Mouse (Mus musculus) embryonic stem cell, embryonic (primary cell): ENCODE measurements around the gene Aqp6.

Experiments
- CTCF ChIA-PET, 4 experiments: fragments of 300-600 bp in 2 of 4; fragments of 350-600 bp in 2 of 4; sonication (Branson Sonifier 250); formaldehyde crosslinking; loops; one replicate each; lab custom pipeline; 2022; ENCODE audit warnings: inconsistent platforms in 2 of 4; lab: Charles Lee
- POLR2A ChIA-PET, 4 experiments: fragments of 300-600 bp in 2 of 4; fragments of 350-600 bp in 2 of 4; sonication (Branson Sonifier 250); formaldehyde crosslinking; loops; one replicate each; lab custom pipeline; 2022; ENCODE audit warnings: antibody characterized with exemption in 4 of 4, inconsistent platforms in 1 of 4; lab: Charles Lee

Aqp6 gene

DNA sequence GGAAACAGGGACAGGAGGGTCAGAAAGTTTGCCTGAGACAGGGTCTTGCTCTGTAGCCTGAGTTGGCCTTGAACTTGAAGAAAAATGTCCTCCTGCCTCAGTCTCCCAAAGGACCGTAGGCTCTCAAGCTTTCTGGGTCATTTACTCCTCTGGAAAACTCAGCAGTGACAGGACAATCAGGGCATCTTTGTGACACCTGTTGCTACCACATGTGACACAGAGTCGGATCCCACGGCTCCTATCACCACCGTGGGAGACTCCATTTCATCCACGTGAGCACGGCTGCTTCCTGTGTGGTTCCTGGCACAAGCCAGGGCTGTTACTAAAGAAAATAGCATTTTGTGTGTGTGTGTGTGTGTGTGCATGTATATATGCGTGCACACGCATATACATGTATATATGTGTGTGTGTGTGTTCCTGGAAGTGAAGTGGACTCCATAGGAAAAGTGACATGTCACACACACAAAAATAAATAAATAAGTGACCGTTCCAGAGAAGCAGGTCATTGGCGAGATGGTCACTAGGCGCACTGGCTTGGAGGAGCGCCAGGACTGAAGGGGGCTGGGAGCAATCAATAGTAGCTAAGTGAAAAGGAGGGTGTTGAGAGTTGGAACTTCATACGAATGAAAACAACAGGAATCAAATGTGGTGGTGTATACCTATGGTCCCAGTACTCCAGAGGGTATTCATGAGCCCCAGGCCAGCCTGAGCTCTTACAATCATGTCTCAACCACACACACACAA is 7.4 kb downstream of the Aqp6 start:
- CTCF ChIA-PET: interaction anchor here in 2 of 4 experiments (0.6 to 2.6 kb wide), 8 partner anchors 8 to 1059 kb away, joined by 3 to 11 read pairs (median 4); partner anchors contain the start of gene Aqp6 (in 1 of the 2)
- POLR2A ChIA-PET: interaction anchor here in 1 of 4 experiments (1.0 to 1.4 kb wide), 2 partner anchors 9 to 10 kb away, joined by 3 read pairs; no protein-coding TSS in a partner anchor

DNA sequence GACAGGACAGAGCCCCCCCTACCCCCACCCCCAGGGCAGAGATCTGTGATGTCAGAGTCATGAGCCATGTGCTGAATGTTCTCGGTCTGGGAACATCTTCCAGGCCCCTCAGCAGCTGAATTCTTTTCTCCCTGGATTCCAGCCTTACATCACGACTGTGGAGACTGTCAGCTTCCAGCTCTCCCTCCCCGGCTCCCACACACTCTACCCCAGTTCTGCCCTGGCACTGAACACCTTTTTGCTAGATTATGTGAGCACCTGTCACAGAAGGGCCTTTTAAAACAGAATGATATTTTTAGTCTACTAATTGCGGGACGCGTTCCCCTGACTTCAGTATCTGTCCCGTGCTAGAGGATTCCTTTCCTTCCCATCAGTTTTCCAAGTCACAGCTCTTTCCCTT is 10.4 kb downstream of the Aqp6 start:
- CTCF ChIA-PET: interaction anchor here (0.6 to 3.0 kb wide), 7 partner anchors 10 to 189 kb away, joined by 3 to 21 read pairs (median 6); partner anchors contain the start of gene Aqp6 (in 1 of the 4)
- POLR2A ChIA-PET: interaction anchor here in 2 of 4 experiments (0.6 to 1.6 kb wide), 4 partner anchors 10 to 566 kb away, joined by 3 to 4 read pairs (median 4); no protein-coding TSS in a partner anchor

DNA sequence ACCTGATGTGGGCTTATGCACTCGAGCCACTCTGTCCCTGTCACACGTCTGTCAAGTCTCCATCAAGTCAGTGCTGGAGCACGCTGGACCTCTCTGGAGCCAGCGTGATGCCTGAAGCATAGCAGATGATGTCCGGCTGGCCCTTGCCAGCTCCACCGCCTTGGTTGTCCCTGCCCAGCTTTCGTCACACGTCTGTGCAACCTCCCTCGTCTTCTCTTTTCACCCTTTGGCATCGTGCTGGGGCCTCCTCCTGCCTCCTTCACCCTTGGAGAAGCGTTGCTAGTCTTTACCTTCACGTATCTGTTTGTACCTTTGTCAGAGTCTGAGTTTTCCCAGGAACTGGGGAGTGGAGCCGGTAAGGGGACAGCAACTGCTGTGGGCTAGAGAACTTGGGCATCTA is 13.1 kb downstream of the Aqp6 start:
- POLR2A ChIA-PET: interaction anchor here in 3 of 4 experiments (0.6 to 1.6 kb wide), 6 partner anchors 13 to 92 kb away, joined by 3 to 6 read pairs (median 4); partner anchors contain the start of genes Aqp6 (in 1 of the 3) and Racgap1 (in 1 of the 3)

DNA sequence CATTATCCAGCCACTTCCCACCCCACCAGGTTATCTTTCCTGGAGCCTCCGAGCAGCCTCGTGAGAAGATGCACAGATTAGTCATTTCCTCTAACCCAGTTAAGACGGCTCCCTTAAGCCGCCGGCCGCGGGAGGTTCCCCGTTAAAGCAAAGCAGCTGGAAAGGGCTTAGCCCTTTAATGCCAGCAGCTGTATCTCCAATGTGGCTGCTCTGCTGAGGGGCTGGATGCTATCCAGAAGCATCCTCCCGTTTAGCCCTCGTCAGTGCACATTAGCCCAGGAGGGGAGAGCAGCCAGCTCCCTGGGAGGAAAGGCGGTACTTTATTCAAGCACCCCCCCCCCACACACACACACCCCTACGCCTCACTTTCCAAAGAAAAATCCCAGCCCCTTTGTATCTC is 13.6 kb downstream of the Aqp6 start:
- POLR2A ChIA-PET: interaction anchor here (0.6 to 1.6 kb wide), 9 partner anchors 13 to 180 kb away, joined by 3 to 6 read pairs (median 3); partner anchors contain the start of genes Aqp6 (in 1 of the 4) and Racgap1 (in 1 of the 4)
- CTCF ChIA-PET: interaction anchor here in 3 of 4 experiments (0.7 to 2.4 kb wide), 4 partner anchors 19 to 774 kb away, joined by 3 to 15 read pairs (median 4); partner anchors contain the start of gene Cox14 (in 1 of the 3)

More for the DNA sequence above, 13.1 kb downstream of the Aqp6 start:
- CTCF ChIA-PET: interaction anchor here in 2 of 4 experiments (0.7 to 2.4 kb wide), 3 partner anchors 19 to 774 kb away, joined by 3 to 15 read pairs (median 4); partner anchors contain the start of gene Cox14 (in 1 of the 2)

DNA sequence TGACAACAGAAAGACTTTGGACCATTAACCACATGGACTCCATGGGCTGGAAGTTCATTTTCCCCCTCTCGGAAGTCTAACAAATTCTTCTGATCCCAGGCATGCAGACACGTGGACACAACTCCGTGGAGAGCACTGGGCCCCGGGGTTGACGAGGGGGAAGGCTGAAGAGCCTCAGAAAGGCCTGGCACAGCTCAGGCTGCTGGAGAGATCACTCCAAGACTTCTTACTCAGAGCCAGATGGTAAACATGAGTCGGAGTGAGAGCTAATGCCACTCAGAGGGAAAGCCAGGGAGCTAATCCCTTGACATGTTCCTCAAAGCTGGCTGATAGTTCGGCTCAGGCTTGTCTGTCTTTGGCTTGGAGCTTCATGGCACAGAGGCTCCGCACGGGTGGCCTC is 14.0 kb downstream of the Aqp6 start:
- CTCF ChIA-PET: interaction anchor here in 3 of 4 experiments (1.0 to 2.4 kb wide), 3 partner anchors 20 to 199 kb away, joined by 4 to 15 read pairs (median 5); partner anchors contain the start of gene Cox14 (in 1 of the 3)
- POLR2A ChIA-PET: interaction anchor here (0.6 to 1.6 kb wide), 7 partner anchors 18 to 179 kb away, joined by 3 to 6 read pairs (median 3); partner anchors contain the start of gene Racgap1 (in 1 of the 4)

DNA sequence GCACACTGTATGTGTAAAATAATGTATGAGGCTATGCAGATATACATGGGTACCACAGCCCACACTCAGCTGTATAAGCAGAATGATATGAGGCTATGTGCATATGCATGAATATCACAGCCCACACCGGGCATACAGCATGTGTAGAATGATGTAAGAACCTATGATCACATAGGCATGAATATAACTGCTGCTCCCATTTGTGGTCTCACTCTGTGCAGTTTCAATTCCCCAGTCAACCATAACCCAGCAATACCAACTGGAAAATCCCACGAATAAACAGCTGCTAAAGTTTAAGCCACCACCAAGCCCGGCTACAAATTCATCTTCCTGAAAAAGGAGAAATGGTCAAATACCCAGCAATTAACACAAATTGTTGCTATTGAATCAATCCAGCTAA is 17.4 kb downstream of the Aqp6 start:
- ChIA-PET CTCF (interaction anchor here in 3 of 4 experiments (0.6 to 1.5 kb wide), 3 partner anchors 23 to 117 kb away, joined by 3 read pairs; no protein-coding TSS in a partner anchor), POLR2A (interaction anchor here in 1 of 4 experiments (1.1 to 1.5 kb wide), 3 partner anchors 10 to 73 kb away, joined by 3 to 5 read pairs (median 3); no protein-coding TSS in a partner anchor)

DNA sequence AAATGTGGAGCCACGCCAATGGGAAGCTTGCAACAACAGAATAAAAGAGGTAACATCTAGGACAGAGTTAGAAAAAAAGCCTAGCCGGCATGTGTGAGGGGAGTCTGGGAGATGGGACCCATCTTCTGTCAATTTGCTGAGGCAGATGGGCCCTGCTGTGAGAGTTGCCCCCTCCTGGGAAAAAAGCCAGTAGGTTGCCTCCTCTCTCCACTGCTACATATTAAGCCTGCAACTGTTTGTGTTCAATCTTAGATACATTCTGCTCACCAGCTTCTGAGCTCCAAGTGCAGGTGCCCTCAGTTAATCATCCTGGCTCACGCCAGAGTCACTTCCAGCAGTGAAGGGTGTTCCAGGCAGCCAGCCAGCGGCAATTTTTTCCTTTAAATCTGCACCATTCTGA is 18.6 kb downstream of the Aqp6 start:
- ChIA-PET CTCF (interaction anchor here in 2 of 4 experiments (0.8 to 2.3 kb wide), 5 partner anchors 23 to 59 kb away, joined by 3 to 9 read pairs (median 5); no protein-coding TSS in a partner anchor), POLR2A (interaction anchor here in 2 of 4 experiments (0.9 to 2.7 kb wide), 5 partner anchors 12 to 28 kb away, joined by 3 to 10 read pairs (median 4); no protein-coding TSS in a partner anchor)

DNA sequence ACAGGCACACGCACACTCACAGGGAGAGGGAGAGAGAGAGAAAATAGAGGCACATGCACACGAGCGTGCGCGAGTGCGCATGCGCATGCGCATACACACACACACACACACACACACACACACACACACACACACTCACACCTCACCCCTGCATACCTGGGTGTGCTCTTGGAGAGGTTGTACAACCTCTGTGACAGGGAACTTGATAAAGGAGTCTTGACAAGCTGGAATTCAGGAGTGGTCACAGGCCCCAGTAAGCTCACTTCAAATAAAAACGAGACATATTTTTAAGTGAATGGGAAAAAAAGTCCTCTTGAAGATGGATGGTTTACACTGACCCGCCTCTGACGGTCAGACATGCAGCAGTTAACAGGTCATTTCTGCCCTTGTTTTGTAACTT is 20.9 kb downstream of the Aqp6 start:
- ChIA-PET CTCF (interaction anchor here in 2 of 4 experiments (0.6 to 0.9 kb wide), 3 partner anchors 10 to 104 kb away, joined by 3 to 6 read pairs (median 3); partner anchors contain the start of gene Cox14 (in 1 of the 2)), POLR2A (interaction anchor here in 3 of 4 experiments (0.6 to 1.9 kb wide), 5 partner anchors 11 to 29 kb away, joined by 3 to 6 read pairs (median 3); partner anchors contain the start of gene Racgap1 (in 2 of the 3))

DNA sequence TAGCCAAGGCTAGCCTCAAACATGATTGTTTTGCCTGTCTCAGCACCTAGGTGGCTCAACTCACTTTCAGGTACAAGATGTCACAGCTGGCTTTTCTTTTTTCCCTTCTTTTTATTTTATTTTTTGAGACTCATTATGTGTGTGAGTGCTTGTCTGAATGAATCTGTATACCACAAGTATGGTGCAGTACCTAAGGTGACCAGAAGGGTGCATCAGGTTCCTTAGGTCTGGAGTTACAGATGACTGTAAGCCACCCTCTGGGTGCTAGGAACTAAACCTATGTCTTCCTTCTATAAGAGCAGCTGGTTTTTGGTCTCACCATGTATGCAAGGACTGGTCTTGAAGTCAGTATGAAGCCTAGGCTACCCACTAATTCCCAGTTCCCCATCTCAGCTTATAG is 30.4 kb downstream of the Aqp6 start:
- ChIA-PET POLR2A (interaction anchor here in 3 of 4 experiments (0.7 to 1.8 kb wide), 10 partner anchors 11 to 140 kb away, joined by 3 to 7 read pairs (median 4); partner anchors contain the start of gene Racgap1 (in 1 of the 3)), CTCF (interaction anchor here (0.6 to 2.1 kb wide), 23 partner anchors 8 to 1851 kb away, joined by 3 to 7 read pairs (median 3); partner anchors contain the start of gene Racgap1 (in 1 of the 4))

DNA sequence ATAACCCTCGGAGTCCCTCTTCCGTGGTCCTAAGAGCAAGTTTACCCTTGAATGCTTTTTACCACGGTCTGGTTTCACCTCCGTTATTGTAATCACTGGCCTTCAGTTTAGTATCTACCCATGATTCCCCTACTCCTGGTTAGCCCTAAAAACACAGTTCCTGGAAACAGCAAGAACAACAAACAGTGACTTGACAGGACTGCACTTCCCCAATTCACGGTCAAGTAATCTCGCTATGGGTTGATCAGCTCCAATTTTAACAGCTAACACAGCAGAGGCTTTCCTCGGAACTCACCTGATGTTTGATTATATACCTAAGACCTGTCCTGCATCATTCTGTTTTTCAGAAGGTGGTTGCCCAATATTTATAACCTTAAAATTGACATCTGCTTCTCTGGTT is 33.5 kb downstream of the Aqp6 start:
- POLR2A ChIA-PET: interaction anchor here in 2 of 4 experiments (1.3 to 1.4 kb wide), 2 partner anchors 17 to 44 kb away, joined by 3 to 5 read pairs; partner anchors contain the start of gene Racgap1 (in 1 of the 2)

DNA sequence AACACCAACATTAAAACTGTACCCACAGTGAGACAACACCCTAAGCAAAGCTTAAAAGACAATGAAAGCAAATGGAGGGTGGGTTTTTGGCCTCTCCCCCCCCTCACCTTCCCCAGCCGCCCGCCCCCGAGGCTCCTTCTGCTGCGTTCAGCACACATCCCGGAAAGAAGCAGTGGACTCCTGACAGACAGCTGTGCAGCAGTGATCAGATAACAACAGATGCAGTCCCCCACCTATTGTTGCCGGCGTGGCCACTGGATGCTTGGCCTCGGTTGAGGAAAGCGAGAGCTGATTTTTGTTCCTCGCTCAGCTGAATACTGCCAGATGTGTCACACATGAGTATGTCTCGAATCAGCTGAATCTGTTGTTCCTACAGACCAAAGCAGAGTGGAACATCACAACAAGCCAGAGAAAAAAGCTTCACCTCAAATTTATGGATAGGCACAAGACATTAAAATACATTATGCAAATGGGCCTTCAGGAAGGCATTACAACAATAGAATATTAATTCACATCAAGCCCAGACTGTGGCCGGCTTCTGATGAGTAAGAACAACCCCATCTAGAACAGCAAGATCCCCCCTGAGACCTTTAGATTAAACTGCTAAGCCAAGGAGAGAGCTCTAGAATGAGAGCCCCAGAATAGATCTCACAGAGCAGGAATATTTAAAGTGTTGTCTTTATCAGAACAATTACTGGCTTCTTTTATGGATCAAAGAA is 36.4 kb downstream of the Aqp6 start:
- POLR2A ChIA-PET: interaction anchor here (0.5 to 3.2 kb wide), 21 partner anchors 9 to 787 kb away, joined by 3 to 38 read pairs (median 3); partner anchors contain the start of gene Racgap1 (in 2 of the 4)
- CTCF ChIA-PET: interaction anchor here in 2 of 4 experiments (1.1 to 2.8 kb wide), 7 partner anchors 14 to 87 kb away, joined by 3 to 18 read pairs (median 4); partner anchors contain the start of gene Racgap1 (in 1 of the 2)

More for the DNA sequence above, 33.5 kb downstream of the Aqp6 start:
- CTCF ChIA-PET: interaction anchor here in 1 of 4 experiments (0.9 kb wide), 1 partner anchor 17 kb away, joined by 3 read pairs; the partner anchor contains the start of gene Racgap1

DNA sequence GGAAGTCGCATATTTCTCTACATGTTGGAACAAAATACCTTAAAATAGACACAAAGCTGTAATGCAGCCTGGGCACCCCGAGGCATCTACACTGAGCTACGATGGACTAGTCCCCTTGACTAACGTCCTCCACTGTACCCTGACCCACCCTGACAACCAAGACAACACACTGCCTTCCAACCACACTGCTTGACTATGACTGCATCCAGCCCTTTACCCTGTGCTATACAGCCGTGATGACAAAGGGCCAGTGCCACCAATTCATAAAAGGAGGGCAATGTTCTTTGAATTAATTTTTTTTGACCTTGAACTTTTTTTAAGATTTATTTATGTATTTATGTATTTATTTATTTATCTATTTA is 36.9 kb downstream of the Aqp6 start:
- ChIA-PET POLR2A (interaction anchor here in 3 of 4 experiments (0.6 to 3.2 kb wide), 16 partner anchors 8 to 47 kb away, joined by 3 to 38 read pairs (median 4); partner anchors contain the start of gene Racgap1 (in 2 of the 3)), CTCF (interaction anchor here in 2 of 4 experiments (1.1 to 2.8 kb wide), 6 partner anchors 13 to 86 kb away, joined by 3 to 18 read pairs (median 4); partner anchors contain the start of gene Racgap1 (in 1 of the 2))

DNA sequence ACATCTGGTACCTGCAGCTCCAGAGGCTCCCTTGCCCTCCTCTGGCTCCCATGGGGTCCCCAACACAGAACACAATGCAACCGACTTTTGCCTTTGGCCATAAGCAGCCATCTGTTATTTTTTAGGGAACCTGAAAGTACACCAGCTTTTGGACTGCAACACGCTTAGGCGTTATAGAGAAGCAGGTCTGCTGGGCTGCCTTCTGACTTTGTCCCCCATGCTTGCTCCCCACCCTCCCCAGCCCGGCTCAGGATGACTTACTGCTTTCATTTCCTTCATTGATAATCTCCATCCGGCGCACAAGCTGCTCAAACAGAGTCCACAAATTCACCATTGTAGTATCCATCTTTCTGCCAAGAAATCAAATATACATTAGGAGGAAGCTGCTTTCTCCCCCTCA is 41.4 kb downstream of the Aqp6 start:
- ChIA-PET CTCF (interaction anchor here in 2 of 4 experiments (0.8 to 1.0 kb wide), 2 partner anchors 9 to 71 kb away, joined by 3 to 12 read pairs; partner anchors contain the start of gene Racgap1 (in 1 of the 2)), POLR2A (interaction anchor here in 3 of 4 experiments (0.6 to 2.4 kb wide), 6 partner anchors 9 to 375 kb away, joined by 3 to 13 read pairs (median 4); partner anchors contain the start of gene Racgap1 (in 2 of the 3))

DNA sequence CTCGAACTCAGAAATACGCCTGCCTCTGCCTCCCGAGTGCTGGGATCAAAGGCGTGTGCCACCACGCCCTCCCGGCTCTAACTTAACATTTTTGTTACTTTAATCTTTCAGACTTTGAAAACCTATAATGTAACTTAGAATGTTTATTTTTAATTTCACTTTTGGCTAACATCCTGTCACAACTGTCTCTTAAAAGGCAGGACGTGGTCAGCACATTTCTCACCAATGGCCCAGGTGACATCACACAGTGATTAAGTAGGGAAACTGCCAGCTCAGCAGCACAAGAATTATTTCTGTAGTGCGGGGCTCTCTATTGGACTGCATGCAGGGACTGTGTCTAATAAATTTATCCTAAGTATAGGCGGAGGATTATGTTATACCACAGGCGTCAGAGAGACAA is 42.6 kb downstream of the Aqp6 start:
- CTCF ChIA-PET: interaction anchor here in 1 of 4 experiments (1.1 kb wide), 1 partner anchor 34 kb away, joined by 3 read pairs; no protein-coding TSS in a partner anchor
- POLR2A ChIA-PET: interaction anchor here in 1 of 4 experiments (1.1 kb wide), 1 partner anchor 35 kb away, joined by 3 read pairs; no protein-coding TSS in a partner anchor

DNA sequence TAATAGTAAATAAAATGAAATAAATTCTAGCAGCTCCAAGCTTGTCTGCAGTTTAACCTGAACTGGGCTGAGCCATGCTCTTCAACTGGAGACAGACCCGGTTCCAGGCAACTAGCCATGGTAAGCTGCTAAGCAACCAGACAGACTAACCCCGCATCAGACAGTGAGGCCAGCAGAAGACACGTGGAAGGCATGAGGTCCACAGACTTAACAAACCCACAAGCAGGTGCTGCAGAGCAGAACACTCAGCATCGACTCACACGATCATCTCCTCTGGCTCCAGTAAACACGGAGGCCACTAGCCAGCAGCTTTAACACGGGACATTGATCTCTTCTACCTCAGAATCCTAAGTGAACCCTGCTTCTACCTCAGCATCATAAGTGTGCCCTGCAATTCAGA is 43.6 kb downstream of the Aqp6 start:
- ChIA-PET CTCF (interaction anchor here in 3 of 4 experiments (0.5 to 1.8 kb wide), 5 partner anchors 9 to 228 kb away, joined by 3 to 4 read pairs (median 3); no protein-coding TSS in a partner anchor), POLR2A (interaction anchor here in 3 of 4 experiments (0.6 to 13.2 kb wide), 7 partner anchors 9 to 241 kb away, joined by 3 to 107 read pairs (median 4); partner anchors contain the start of gene Asic1 (in 1 of the 3))

DNA sequence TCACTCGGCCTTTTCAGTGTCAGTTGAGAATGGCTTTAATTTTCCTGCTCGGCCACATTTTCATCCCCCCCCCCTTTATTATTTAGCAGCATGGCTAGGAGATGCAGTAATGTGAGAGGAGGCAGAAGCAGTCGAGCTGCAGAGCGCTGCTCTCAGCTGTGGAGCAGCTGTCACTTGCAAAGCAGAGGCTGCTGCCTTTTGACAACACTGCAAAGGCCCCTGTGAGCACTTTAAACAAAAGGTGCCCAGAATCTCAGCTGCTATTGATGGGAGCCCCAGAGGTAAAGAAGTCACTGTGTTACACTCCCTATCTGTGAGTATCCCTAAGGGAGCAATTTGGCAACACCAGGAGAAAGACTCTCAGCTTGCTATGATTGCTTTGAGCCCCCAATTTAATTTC is 47.1 kb downstream of the Aqp6 start:
- ChIA-PET CTCF (interaction anchor here in 2 of 4 experiments (0.6 to 1.0 kb wide), 5 partner anchors 16 to 580 kb away, joined by 3 to 6 read pairs (median 3); no protein-coding TSS in a partner anchor), POLR2A (interaction anchor here in 3 of 4 experiments (0.6 to 13.2 kb wide), 15 partner anchors 9 to 1032 kb away, joined by 3 to 107 read pairs (median 4); partner anchors contain the start of genes Asic1 (in 1 of the 3) and Gm17349 (in 1 of the 3))
